Mouse (Mus musculus) ES-Bruce4 (cell line): ENCODE data around the gene Morn4.

Experiments used
- CTCF ChIP-seq: IDR thresholded peaks from one replicate; pipeline ENCODE4 v1.8.1; 2011; ENCODE audit warnings: low read depth, low read length
- POLR2A ChIP-seq: IDR thresholded peaks from one replicate; pipeline ENCODE4 v1.8.1; 2011; ENCODE audit warnings: low read length; ENCODE audit not compliant: insufficient read depth

GRCm38 (mm10) chr19:42079006-42079405 lies 7.2 kb downstream of the Morn4 start:
- TF ChIP-seq CTCF = no peak
- TF ChIP-seq POLR2A = no peak
